Mouse (Mus musculus): ENCODE measurements around the gene Znhit6. TPM values are rescaled to one million over a fixed set of nuclear protein-coding genes. Genes with fewer than 3 reads are reported as not detected.
A peak's percentile ranks its signal among the peaks of the same experiment; 100 is the strongest.

Gene Znhit6
- polyA plus RNA-seq, 1 experiment from 2014 or later: 29.8 TPM

- H3K27me3 ChIP-seq (replicated peaks): no peaks in the 10 kb centered on the region
- WGBS: 17% methylated on average over 6 of the region's 6 CpGs
- H3K4me1 ChIP-seq: 0 out of 2 replicates have a peak, but pooled peaks cover 6% of the 10 kb centered on the region
- H3K9me3 ChIP-seq: no peaks in the 10 kb centered on the region
- no peak overlapping the region for H3K4me2 ChIP-seq
- peak; percentile 19; the same call in 1 of the 2 replicates for ATAC-seq (ENCODE audit: insufficient read depth, low FRiP score, low read depth)
- H3K4me3 ChIP-seq (replicated peaks): no peak overlapping the region
- no peaks in the 10 kb centered on the region for H3K36me3 ChIP-seq
- H3K27ac ChIP-seq: no peak overlapping the region
- H3K9ac ChIP-seq: no peak overlapping the region
These were observed 56.9 kb downstream of the Znhit6 start for GRCm38 (mm10) chr3:145632888-145633287.

DNA sequence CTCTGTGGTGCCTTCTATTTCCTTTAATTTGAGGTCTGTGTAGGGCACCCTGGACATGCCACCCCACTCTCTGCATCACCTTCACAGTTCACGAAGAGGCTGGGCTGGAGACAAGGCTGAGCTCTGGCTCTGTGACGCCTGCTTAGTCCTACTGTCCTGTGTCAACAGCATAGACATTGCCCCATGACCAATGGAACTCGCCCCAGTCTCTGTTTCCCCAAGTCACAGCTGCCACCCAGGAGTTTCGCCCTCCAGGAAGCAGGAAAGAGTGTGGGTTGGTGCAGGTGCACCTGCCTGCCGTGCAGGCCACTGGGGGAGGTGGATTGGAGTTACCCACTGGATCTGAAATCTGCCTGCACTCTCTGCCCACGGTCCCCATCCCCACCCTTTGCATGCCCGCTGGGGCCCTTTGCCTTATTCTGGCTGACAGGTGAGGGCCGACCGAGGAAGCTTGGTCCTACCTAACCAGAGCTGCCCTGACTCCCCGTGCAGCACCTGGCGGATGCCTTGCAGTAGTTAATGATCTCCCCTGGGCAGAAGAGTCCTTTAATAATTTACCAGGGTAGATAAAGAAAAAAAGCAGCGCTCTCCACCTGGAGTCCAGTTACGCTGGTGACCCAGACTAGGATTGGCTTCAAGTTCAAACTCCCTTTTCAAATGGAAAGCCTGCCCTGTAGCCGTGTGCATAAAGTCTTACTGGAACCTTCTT lies 58.2 kb downstream of the Znhit6 start:
- no peak overlapping the region for H3K9ac ChIP-seq
- no peaks in the 10 kb centered on the region for H3K9me3 ChIP-seq
- no peaks in the 10 kb centered on the region for H3K36me3 ChIP-seq
- H3K27me3 ChIP-seq (replicated peaks): no peaks in the 10 kb centered on the region
- H3K27ac ChIP-seq: peak overlapping the region; percentile 36
- ATAC-seq (ENCODE audit: insufficient read depth, low FRiP score, low read depth): peak; percentile 84
- no peak overlapping the region for H3K4me2 ChIP-seq
- H3K4me3 ChIP-seq (replicated peaks): no peak overlapping the region
- H3K4me1 ChIP-seq: 0 out of 2 replicates have a peak, but pooled peaks cover 6% of the 10 kb centered on the region
- 67% methylated on average over 14 of the region's 14 CpGs for WGBS

DNA sequence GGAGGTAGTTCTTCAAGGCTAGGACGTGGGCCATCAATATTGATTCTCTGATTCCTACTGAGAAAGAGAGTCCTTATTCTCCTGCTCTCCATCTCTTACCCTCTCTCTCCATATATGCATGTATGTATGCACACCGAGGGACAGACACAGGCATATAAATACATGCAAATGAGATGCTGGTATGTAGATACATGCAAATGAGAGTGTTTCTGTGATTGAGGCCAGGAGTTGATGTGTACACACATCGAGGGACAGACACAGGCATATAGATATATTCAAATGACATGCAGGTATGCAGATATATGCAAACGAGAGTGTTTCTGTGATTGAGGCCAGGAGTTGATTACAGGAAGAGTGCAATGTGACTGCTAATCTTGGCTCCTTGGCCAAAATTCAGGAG lies 64.2 kb downstream of the Znhit6 start:
- Histone ChIP-seq H3K27me3 (replicated peaks) (no peaks in the 10 kb centered on the region), H3K9me3 (no peaks in the 10 kb centered on the region), H3K4me3 (replicated peaks) (no peak overlapping the region), H3K9ac (no peak overlapping the region), H3K4me1 (no peaks in the 10 kb centered on the region), H3K4me2 (no peak overlapping the region), H3K27ac (no peak overlapping the region), H3K36me3 (no peaks in the 10 kb centered on the region)
- WGBS: 81% methylated on average over 4 of the region's 4 CpGs
- ATAC-seq (ENCODE audit: insufficient read depth, low FRiP score, low read depth): no peak

DNA sequence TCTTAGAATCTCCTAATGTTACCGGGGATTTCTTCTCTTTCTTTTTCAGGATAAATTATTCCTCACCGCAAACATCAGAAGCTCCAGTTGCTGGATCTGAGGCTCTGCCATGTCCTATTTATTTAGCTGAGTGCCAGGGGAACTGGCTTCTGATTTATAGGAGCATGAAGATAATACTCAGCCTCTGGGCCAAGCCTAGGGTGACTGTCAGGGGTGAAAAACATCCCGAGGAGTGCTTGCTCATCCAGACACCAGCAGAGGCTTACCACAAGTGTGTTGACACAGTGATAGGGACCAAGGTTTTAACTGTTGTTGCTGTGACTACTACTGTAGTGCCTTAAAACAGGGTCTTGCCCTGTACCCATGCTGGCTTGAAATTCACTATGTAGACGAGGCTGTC lies 64.6 kb downstream of the Znhit6 start:
- H3K9ac ChIP-seq: no peak overlapping the region
- no peak for ATAC-seq (ENCODE audit: insufficient read depth, low FRiP score, low read depth)

GRCm38 (mm10) chr3:145641036-145641685 lies 65.2 kb downstream of the Znhit6 start:
- 79% methylated on average over 5 of the region's 5 CpGs for WGBS

More for the DNA sequence above, 64.6 kb downstream of the Znhit6 start:
- no peaks in the 10 kb centered on the region for H3K27me3 ChIP-seq (replicated peaks)
- no peak overlapping the region for H3K27ac ChIP-seq
- no peak overlapping the region for H3K4me2 ChIP-seq
- no peaks in the 10 kb centered on the region for H3K9me3 ChIP-seq
- 70% methylated on average over 4 of the region's 4 CpGs for WGBS
- no peaks in the 10 kb centered on the region for H3K36me3 ChIP-seq
- H3K4me1 ChIP-seq: no peaks in the 10 kb centered on the region
- H3K4me3 ChIP-seq (replicated peaks): no peak overlapping the region

GRCm38 (mm10) chr3:145641878-145642277 lies 65.9 kb downstream of the Znhit6 start:
- Histone ChIP-seq H3K27me3 (replicated peaks) (no peaks in the 10 kb centered on the region), H3K4me1 (no peaks in the 10 kb centered on the region), H3K4me2 (no peak overlapping the region), H3K9ac (no peak overlapping the region), H3K36me3 (no peaks in the 10 kb centered on the region), H3K9me3 (no peaks in the 10 kb centered on the region), H3K27ac (no peak overlapping the region), H3K4me3 (replicated peaks) (no peak overlapping the region)
- WGBS: 47% methylated on average over 3 of the region's 3 CpGs
- ATAC-seq (ENCODE audit: insufficient read depth, low FRiP score, low read depth): no peak

More at GRCm38 (mm10) chr3:145641036-145641685, 65.2 kb downstream of the Znhit6 start:
- Histone ChIP-seq H3K36me3 (no peaks in the 10 kb centered on the region), H3K4me1 (no peaks in the 10 kb centered on the region), H3K9ac (no peak overlapping the region), H3K27me3 (replicated peaks) (no peaks in the 10 kb centered on the region), H3K4me2 (no peak overlapping the region), H3K27ac (no peak overlapping the region), H3K9me3 (no peaks in the 10 kb centered on the region), H3K4me3 (replicated peaks) (no peak overlapping the region)
- ATAC-seq (ENCODE audit: insufficient read depth, low FRiP score, low read depth): no peak

DNA sequence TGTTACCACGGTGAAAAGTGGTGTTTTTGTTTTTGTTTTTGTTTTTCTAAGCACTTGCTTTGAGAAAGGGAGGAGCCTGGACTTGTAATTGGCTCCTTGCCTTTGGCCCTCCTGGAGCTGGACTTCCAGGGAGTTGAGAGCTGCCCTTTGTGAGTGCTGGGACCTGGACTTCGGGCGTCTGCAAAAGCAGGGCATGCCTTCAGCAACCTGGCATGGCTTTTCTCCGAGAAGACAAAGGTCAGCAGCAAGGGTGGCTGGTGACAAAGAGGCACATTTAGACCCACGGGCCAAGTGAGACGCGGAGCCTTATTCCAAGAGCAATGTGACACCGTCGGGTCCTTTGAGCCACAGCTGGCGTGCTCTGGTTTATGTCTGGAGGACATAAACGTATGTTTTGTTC lies 66.9 kb downstream of the Znhit6 start:
- 57% methylated on average over 11 of the region's 11 CpGs for WGBS

DNA sequence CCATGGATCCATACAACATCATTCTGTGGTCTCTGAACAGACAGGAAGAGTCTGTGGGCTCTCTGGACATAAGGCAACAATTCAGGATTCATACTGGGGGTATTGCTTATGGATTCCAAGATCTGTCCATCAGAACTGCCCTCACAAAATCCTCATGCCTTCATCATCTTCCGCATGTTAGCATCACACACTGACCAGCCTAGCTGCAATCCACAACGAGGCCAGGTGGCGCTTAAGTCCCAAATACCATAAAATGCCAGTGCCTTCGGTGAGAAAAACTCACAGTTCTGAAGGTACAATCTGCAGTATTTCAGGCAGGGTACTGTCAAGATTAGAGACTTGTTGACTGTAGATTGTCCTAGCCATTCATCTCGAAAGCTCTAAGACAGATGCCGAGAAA lies 69.5 kb downstream of the Znhit6 start:
- H3K9me3 ChIP-seq: no peaks in the 10 kb centered on the region
- no peak overlapping the region for H3K4me3 ChIP-seq (replicated peaks)
- H3K27me3 ChIP-seq (replicated peaks): no peaks in the 10 kb centered on the region
- no peak overlapping the region for H3K9ac ChIP-seq
- H3K27ac ChIP-seq: no peak overlapping the region
- 66% methylated on average over 6 of the region's 6 CpGs for WGBS
- no peak for ATAC-seq (ENCODE audit: insufficient read depth, low FRiP score, low read depth)
- H3K36me3 ChIP-seq: no peaks in the 10 kb centered on the region
- H3K4me1 ChIP-seq: peaks cover 12% of the 10 kb centered on the region
- H3K4me2 ChIP-seq: no peak overlapping the region

More for the DNA sequence above, 66.9 kb downstream of the Znhit6 start:
- Histone ChIP-seq H3K27me3 (replicated peaks) (no peaks in the 10 kb centered on the region), H3K36me3 (no peaks in the 10 kb centered on the region), H3K9me3 (no peaks in the 10 kb centered on the region), H3K4me2 (no peak overlapping the region), H3K4me3 (replicated peaks) (no peak overlapping the region), H3K4me1 (no peaks in the 10 kb centered on the region), H3K27ac (no peak overlapping the region), H3K9ac (no peak overlapping the region)
- no peak for ATAC-seq (ENCODE audit: insufficient read depth, low FRiP score, low read depth)

- Histone ChIP-seq H3K27ac (no peak overlapping the region), H3K9me3 (no peaks in the 10 kb centered on the region), H3K27me3 (replicated peaks) (no peaks in the 10 kb centered on the region), H3K4me2 (no peak overlapping the region), H3K36me3 (no peaks in the 10 kb centered on the region), H3K9ac (no peak overlapping the region), H3K4me3 (replicated peaks) (no peak overlapping the region), H3K4me1 (peaks cover 16% of the 10 kb centered on the region)
- ATAC-seq (ENCODE audit: insufficient read depth, low FRiP score, low read depth): no peak
- WGBS: 46% methylated on average over 3 of the region's 3 CpGs
These were observed 70.0 kb downstream of the Znhit6 start for GRCm38 (mm10) chr3:145646009-145646408.

DNA sequence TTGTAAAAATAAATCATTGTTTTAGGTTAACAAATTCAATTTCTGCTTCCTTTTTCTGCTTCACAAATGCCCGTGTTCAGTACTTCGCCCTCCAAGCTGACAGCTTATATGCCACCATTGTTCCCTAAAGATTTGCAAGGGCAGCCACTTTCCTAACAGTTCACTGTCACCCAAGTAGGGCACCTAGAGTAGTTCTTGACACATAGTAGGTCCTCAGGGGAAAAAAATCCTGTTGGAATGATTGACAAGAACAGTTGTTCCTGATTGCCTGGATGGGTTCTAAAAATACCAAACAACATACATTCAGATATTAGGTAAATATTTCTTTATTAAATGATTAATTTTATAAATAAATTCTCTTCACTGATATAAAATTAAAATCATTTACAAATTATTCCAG lies 70.7 kb downstream of the Znhit6 start:
- 72% methylated on average over 2 of the region's 2 CpGs for WGBS
- peaks cover 16% of the 10 kb centered on the region for H3K4me1 ChIP-seq
- no peaks in the 10 kb centered on the region for H3K27me3 ChIP-seq (replicated peaks)
- H3K9me3 ChIP-seq: no peaks in the 10 kb centered on the region
- H3K9ac ChIP-seq: no peak overlapping the region
- H3K4me3 ChIP-seq (replicated peaks): no peak overlapping the region
- H3K27ac ChIP-seq: no peak overlapping the region
- no peak overlapping the region for H3K4me2 ChIP-seq
- H3K36me3 ChIP-seq: no peaks in the 10 kb centered on the region
- ATAC-seq (ENCODE audit: insufficient read depth, low FRiP score, low read depth): no peak

DNA sequence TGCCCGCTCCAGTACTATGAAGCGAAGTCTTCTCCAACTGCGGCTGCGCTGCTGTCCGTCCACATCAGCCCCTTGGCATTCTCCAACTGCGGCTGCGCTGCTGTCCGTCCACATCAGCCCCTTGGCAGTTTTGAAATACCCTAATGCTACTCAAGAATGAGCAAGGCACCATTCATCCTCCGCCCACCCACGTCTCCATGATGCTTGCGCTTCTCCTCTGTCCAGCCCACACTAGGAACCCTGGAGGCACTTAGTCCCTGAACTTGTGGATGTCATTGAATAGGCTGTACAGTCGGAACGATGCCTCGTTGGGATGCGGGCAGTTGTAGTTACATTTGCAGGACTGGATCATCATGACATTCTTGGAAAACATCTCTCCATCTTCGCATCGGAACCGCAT lies 71.4 kb downstream of the Znhit6 start:
- Histone ChIP-seq H3K36me3 (no peaks in the 10 kb centered on the region), H3K4me3 (replicated peaks) (no peak overlapping the region; the same call in 1 of the 2 replicates), H3K27ac (no peak overlapping the region), H3K9me3 (no peaks in the 10 kb centered on the region), H3K27me3 (replicated peaks) (no peaks in the 10 kb centered on the region), H3K9ac (no peak overlapping the region), H3K4me1 (peaks cover 22% of the 10 kb centered on the region), H3K4me2 (0 out of 2 replicates have a peak overlapping the region, but pooled peaks have one; percentile 2)
- 93% methylated on average over 18 of the region's 18 CpGs for WGBS
- no peak for ATAC-seq (ENCODE audit: insufficient read depth, low FRiP score, low read depth)

All from stomach, embryonic 15.5 days (tissue).